Mouse (Mus musculus) midbrain, postnatal 0 days (tissue): ENCODE measurements around the gene Zcchc13. TPM values are rescaled to one million over a fixed set of nuclear protein-coding genes. Genes with fewer than 3 reads are reported as not detected.

Experiments
- ATAC-seq: fragments of 200-750 bp; cut with Nextera tagmentation; 2 replicates; pipeline ENCODE4 v1.8.0; 2017; ENCODE audit warnings: moderate number of reproducible peaks, mild to moderate bottlenecking, moderate TSS enrichment, moderate library complexity; ENCODE audit not compliant: low FRiP score
- DNase-seq: peaks from one replicate; pipeline ENCODE4 v3.0.0-alpha.2; 2015; ENCODE audit warnings: low spot score
- H3K27ac ChIP-seq: fragments of 300-500 bp; sonication (generic); 2 replicates; pipeline ENCODE4 v1.5.1; 2014; ENCODE audit warnings: low read depth, mild to moderate bottlenecking, low read length, mixed read lengths
- H3K27me3 ChIP-seq: fragments of 300-500 bp; sonication (generic); 2 replicates; pipeline ENCODE4 v1.6.1; 2014; ENCODE audit warnings: low read length, control low read depth, mixed read lengths; ENCODE audit not compliant: insufficient read depth
- H3K36me3 ChIP-seq: fragments of 300-500 bp; sonication (generic); 2 replicates; pipeline ENCODE4 v1.6.1; 2014; ENCODE audit warnings: low read length, control low read depth, mixed read lengths; ENCODE audit not compliant: insufficient read depth
- H3K4me1 ChIP-seq: fragments of 300-500 bp; sonication (generic); 2 replicates; pipeline ENCODE4 v1.6.1; 2014; ENCODE audit warnings: mild to moderate bottlenecking, control low read depth, antibody characterized with exemption, low read length, mixed read lengths; ENCODE audit not compliant: insufficient read depth
- H3K4me2 ChIP-seq: fragments of 300-500 bp; sonication (generic); 2 replicates; pipeline ENCODE4 v1.6.1; 2014; ENCODE audit warnings: low read depth, mild to moderate bottlenecking, low read length, mixed read lengths; ENCODE audit not compliant: poor library complexity, severe bottlenecking
- H3K4me3 ChIP-seq: fragments of 300-500 bp; sonication (generic); 2 replicates; pipeline ENCODE4 v1.5.1; 2014; ENCODE audit warnings: low read depth, mild to moderate bottlenecking, low read length, moderate library complexity
- H3K9ac ChIP-seq: fragments of 300-500 bp; sonication (generic); replicated peaks from 2 replicates; pipeline ENCODE4 v1.6.1; 2014; ENCODE audit warnings: mild to moderate bottlenecking, low read length, moderate library complexity, mixed read lengths; ENCODE audit not compliant: poor library complexity, severe bottlenecking
- H3K9me3 ChIP-seq: fragments of 300-500 bp; sonication (generic); 2 replicates; pipeline ENCODE4 v1.6.1; 2016; ENCODE audit warnings: low read length, control low read depth
- CTCF ChIP-seq: IDR thresholded peaks from 2 replicates; pipeline ENCODE4 v1.5.1; 2016; ENCODE audit warnings: antibody characterized with exemption, mild to moderate bottlenecking
- WGBS: fragments of 180-500 bp; shearing (Covaris S2); extraction: QIAGEN DNeasy Blood & Tissue Kit; methylation state at CpG from one replicate; pipeline ENCODE4 v1.1.7; 2014; 5-methylcytosine and 5-hydroxymethylcytosine counted together
- polyA plus RNA-seq: library from polyadenylated mRNA; unstranded; fragments of >200 nt; fragmentation: Nextera tagmentation; extraction: Ambion mirVana; gene quantifications from 2 replicates; pipeline ENCODE4 v1.2.1, GENCODE M21; 2015
- total RNA-seq: library from RNA; depleted of rRNA; stranded (reverse); fragments of >200 nt; gene quantifications from 2 replicates; pipeline ENCODE4 v1.2.3, GENCODE M21; 2014; rRNA removed

Zcchc13 gene
- total RNA-seq (not detected in 2 replicates), polyA plus RNA-seq (not detected in 2 replicates)

DNA sequence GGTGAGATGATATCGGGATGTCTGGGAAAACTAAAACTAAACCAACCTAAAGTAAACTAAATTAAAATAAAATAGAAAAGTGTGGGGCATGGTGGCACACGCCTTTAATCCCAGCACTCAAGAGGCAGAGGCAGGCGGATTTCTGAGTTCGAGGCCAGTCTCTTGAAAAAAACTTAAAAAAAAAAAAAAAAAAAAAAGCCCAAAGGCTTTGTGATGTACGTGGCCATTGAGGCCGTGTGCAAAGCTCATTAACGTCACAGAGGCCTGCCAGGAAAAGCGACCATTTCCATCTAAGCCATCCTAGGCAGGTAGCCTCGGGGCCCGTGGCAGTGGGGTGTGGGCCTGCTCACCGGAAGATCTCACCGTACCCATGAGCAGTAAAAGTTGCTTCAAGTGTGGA is at the start of gene Zcchc13:
Gene Zcchc13 (plus strand): TSS at position 284 of the 400 bp plus-strand sequence.
- Histone ChIP-seq H3K27ac (no peak within 1 kb of the TSS), H3K9me3 (no peaks in the 10 kb centered on the region), H3K9ac (no peak within 1 kb of the TSS), H3K4me2 (no peak within 1 kb of the TSS), H3K36me3 (no peaks in the 10 kb centered on the region), H3K27me3 (no peaks in the 10 kb centered on the region; the same call in 1 of the 2 replicates), H3K4me1 (no peaks in the 10 kb centered on the region), H3K4me3 (no peak within 1 kb of the TSS)
- DNase-seq (no peak), ATAC-seq (no peak)
- TF ChIP-seq CTCF: no peak
- WGBS: 74% methylated on average over 12 of the region's 12 CpGs

DNA sequence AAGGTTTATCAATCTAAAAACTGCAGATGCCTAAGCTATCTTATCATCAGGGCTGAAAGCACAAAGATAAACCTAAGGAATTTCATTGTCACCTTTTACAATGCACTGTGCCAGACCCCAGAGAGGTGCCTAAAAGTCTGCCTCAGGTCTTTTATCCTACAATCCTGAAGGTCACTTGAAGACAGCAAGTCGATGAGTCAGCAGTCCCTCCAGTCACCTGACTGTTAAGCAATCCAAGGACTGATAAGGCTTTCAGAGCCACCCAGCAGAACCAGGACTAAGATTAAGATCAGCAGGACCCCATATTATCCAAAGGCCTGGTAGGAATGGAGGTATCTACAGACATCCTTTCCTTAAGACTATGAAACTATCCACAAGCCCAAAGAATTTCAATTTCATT is 46.1 kb upstream of the Zcchc13 start:
- Histone ChIP-seq H3K9me3 (no peaks in the 10 kb centered on the region), H3K4me1 (no peaks in the 10 kb centered on the region), H3K4me2 (no peak overlapping the region), H3K27ac (no peak overlapping the region), H3K9ac (no peak overlapping the region), H3K27me3 (no peaks in the 10 kb centered on the region), H3K4me3 (no peak overlapping the region), H3K36me3 (no peaks in the 10 kb centered on the region)
- no peak for TF ChIP-seq CTCF
- 95% methylated on average over 1 of the region's 1 CpGs for WGBS
- ATAC-seq (no peak), DNase-seq (no peak)

DNA sequence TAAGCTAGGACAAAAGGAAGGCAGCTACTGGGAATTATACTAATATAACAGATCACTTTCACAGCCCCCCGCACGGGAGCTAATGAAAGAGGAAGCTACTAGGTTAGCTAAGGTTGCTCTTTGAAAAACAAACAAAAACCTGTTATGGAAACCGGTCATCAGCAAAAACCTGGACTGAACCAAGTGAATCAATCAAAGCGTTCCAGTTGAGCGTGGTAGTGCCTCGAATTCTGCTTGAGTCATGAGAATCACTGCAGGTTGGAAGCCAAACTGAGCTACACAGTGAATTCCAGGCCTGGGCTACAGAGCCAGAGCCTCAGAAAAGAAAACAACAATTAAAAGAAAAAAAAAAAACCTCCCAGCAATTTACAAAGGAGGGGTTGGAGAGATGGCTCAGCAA is 38.3 kb upstream of the Zcchc13 start:
- no peak for DNase-seq
- no peak overlapping the region for H3K9ac ChIP-seq
- TF ChIP-seq CTCF: no peak

DNA sequence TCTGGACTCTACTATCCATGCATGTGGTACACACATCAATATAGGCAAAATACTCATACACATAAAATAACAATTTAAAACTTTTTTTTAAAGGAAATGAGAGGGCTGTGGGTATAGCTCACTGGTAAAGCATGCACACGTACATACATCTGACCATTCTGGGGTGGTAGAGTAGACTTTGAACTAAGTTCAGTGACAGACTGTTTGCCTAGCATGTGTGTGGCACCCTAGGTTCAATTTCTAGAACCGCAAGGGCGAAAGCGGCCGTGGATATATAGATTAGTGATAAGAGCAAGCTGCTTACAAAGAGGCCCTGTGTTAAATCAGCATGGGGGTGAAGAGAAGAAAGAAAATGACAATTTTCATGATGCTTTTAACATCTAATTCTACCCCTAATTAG is 27.8 kb upstream of the Zcchc13 start:
- 97% methylated on average over 5 of the region's 5 CpGs for WGBS

More for the DNA sequence above, 38.3 kb upstream of the Zcchc13 start:
- H3K36me3 ChIP-seq: no peaks in the 10 kb centered on the region; the same call in 1 of the 2 replicates
- no peak for ATAC-seq
- H3K27me3 ChIP-seq: no peaks in the 10 kb centered on the region
- H3K9me3 ChIP-seq: no peaks in the 10 kb centered on the region
- H3K27ac ChIP-seq: no peak overlapping the region
- H3K4me1 ChIP-seq: no peaks in the 10 kb centered on the region
- no peak overlapping the region for H3K4me2 ChIP-seq
- 87% methylated on average over 6 of the region's 6 CpGs for WGBS
- no peak overlapping the region for H3K4me3 ChIP-seq

DNA sequence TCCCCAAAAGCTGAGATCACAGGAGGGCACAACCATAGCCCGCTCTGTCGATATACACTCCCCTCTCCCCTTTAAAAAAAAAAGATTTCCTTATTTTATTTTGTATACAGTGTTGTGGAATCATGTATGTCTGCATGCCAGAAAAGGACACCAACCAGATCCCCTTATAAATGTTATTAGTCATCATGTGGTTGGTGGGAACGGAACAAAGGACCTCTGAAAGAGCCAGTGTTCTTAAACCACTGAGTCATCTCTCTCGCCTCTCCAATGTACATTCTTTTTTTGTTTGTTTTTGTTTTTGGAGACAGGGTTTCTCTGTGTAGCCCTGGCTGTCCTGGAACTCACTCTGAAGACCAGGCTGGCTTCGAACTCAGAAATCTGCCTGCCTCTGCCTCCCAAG is 26.2 kb upstream of the Zcchc13 start:
- H3K9ac ChIP-seq: no peak overlapping the region
- DNase-seq (no peak), ATAC-seq (no peak)
- H3K4me1 ChIP-seq: no peaks in the 10 kb centered on the region
- peaks cover 11% of the 10 kb centered on the region for H3K36me3 ChIP-seq
- no peaks in the 10 kb centered on the region for H3K9me3 ChIP-seq
- 90% methylated on average over 5 of the region's 5 CpGs for WGBS
- no peak for TF ChIP-seq CTCF
- H3K27me3 ChIP-seq: no peaks in the 10 kb centered on the region
- no peak overlapping the region for H3K27ac ChIP-seq
- no peak overlapping the region for H3K4me3 ChIP-seq
- H3K4me2 ChIP-seq: no peak overlapping the region

More for the DNA sequence above, 27.8 kb upstream of the Zcchc13 start:
- no peaks in the 10 kb centered on the region for H3K4me1 ChIP-seq
- DNase-seq (no peak), ATAC-seq (no peak)
- peaks cover 6% of the 10 kb centered on the region for H3K36me3 ChIP-seq
- H3K27me3 ChIP-seq: no peaks in the 10 kb centered on the region
- H3K4me2 ChIP-seq: no peak overlapping the region
- no peak overlapping the region for H3K9ac ChIP-seq
- H3K27ac ChIP-seq: no peak overlapping the region
- H3K9me3 ChIP-seq: no peaks in the 10 kb centered on the region
- TF ChIP-seq CTCF: no peak
- H3K4me3 ChIP-seq: no peak overlapping the region

DNA sequence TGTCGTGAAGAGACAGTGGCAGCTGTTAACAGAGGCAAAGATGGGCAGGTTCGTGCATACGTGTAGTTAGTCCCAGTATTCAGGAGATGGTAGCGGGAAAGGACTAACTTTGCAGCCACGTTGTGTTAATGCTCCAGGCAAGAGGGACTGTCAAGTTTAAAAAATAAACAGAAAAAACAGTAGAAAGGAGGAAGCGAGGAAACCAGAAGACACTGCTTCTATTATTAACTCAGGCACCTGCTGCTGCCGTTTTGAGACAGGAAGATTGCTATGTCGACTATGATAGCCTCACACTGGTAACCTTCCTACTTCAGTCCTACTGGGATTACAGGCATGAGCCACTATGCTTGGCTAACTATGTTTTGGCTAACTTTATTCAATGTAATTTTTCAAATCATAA is 24.9 kb upstream of the Zcchc13 start:
- Histone ChIP-seq H3K4me1 (no peaks in the 10 kb centered on the region), H3K4me2 (no peak overlapping the region), H3K9ac (no peak overlapping the region), H3K27me3 (no peaks in the 10 kb centered on the region), H3K36me3 (peaks cover 11% of the 10 kb centered on the region), H3K4me3 (no peak overlapping the region), H3K9me3 (no peaks in the 10 kb centered on the region), H3K27ac (no peak overlapping the region)
- no peak for DNase-seq
- no peak for ATAC-seq
- 91% methylated on average over 8 of the region's 8 CpGs for WGBS
- TF ChIP-seq CTCF: no peak
